Mouse (Mus musculus): ENCODE results near the gene Cct6b. TPM values are rescaled to one million over a fixed set of nuclear protein-coding genes. Genes with fewer than 3 reads are reported as not detected.
A peak's percentile ranks its signal among the peaks of the same experiment; 100 is the strongest.
"Not testable (repeated sequence)": the region's sequence is repeated elsewhere in the genome, so short reads cannot be mapped to it uniquely, and the experiment has no call there.

Cct6b gene
- polyA plus RNA-seq, 1 experiment from 2014 or later, result 0.30 TPM

- H3K9ac ChIP-seq (replicated peaks; ENCODE audit: low read depth, low read length), result no peak overlapping the region
- H3K4me2 ChIP-seq (ENCODE audit: low read length), result no peak overlapping the region
- no peaks in the 10 kb centered on the region for H3K36me3 ChIP-seq (ENCODE audit: control insufficient read depth, insufficient read depth)
- no peaks in the 10 kb centered on the region for H3K4me1 ChIP-seq (replicated peaks; ENCODE audit: control insufficient read depth, insufficient read depth, low read length)
- H3K9me3 ChIP-seq (ENCODE audit: control insufficient read depth, low read length), result no peaks in the 10 kb centered on the region
- no peak overlapping the region for H3K4me3 ChIP-seq (replicated peaks; ENCODE audit: low read length)
- 83% methylated on average over 12 of the region's 12 CpGs for WGBS
- no peaks in the 10 kb centered on the region for H3K27me3 ChIP-seq (replicated peaks; ENCODE audit: control insufficient read depth, insufficient read depth, low read length)
- ATAC-seq, result no peak
- no peak overlapping the region for H3K27ac ChIP-seq (ENCODE audit: low read length)
Observed at GRCm38 (mm10) chr11:82719294-82719693, 44.8 kb downstream of the Cct6b start.

- H3K27me3 ChIP-seq (replicated peaks; ENCODE audit: control insufficient read depth, insufficient read depth, low read length), result no peaks in the 10 kb centered on the region
- peak; percentile 57; the same call in 1 of the 2 replicates for ATAC-seq
- no peak overlapping the region for H3K27ac ChIP-seq (ENCODE audit: low read length)
- no peak overlapping the region for H3K4me3 ChIP-seq (replicated peaks; ENCODE audit: low read length)
- H3K4me1 ChIP-seq (replicated peaks; ENCODE audit: control insufficient read depth, insufficient read depth, low read length), result peaks cover 6% of the 10 kb centered on the region
- no peak overlapping the region for H3K9ac ChIP-seq (replicated peaks; ENCODE audit: low read depth, low read length)
- no peaks in the 10 kb centered on the region for H3K9me3 ChIP-seq (ENCODE audit: control insufficient read depth, low read length)
- no peaks in the 10 kb centered on the region for H3K36me3 ChIP-seq (ENCODE audit: control insufficient read depth, insufficient read depth)
- H3K4me2 ChIP-seq (ENCODE audit: low read length), result no peak overlapping the region
- 78% methylated on average over 3 of the region's 3 CpGs for WGBS
Observed at GRCm38 (mm10) chr11:82712681-82713080, 51.4 kb downstream of the Cct6b start.

- Histone ChIP-seq H3K27ac (ENCODE audit: low read length) (no peak overlapping the region), H3K4me3 (replicated peaks; ENCODE audit: low read length) (no peak overlapping the region), H3K36me3 (ENCODE audit: control insufficient read depth, insufficient read depth) (no peaks in the 10 kb centered on the region), H3K4me2 (ENCODE audit: low read length) (no peak overlapping the region), H3K9ac (replicated peaks; ENCODE audit: low read depth, low read length) (no peak overlapping the region), H3K4me1 (replicated peaks; ENCODE audit: control insufficient read depth, insufficient read depth, low read length) (peaks cover 6% of the 10 kb centered on the region), H3K27me3 (replicated peaks; ENCODE audit: control insufficient read depth, insufficient read depth, low read length) (no peaks in the 10 kb centered on the region), H3K9me3 (ENCODE audit: control insufficient read depth, low read length) (no peaks in the 10 kb centered on the region)
- 71% methylated on average over 4 of the region's 4 CpGs for WGBS
- no peak for ATAC-seq
Observed at GRCm38 (mm10) chr11:82708934-82709333, 55.2 kb downstream of the Cct6b start.

GRCm38 (mm10) chr11:82705082-82705481 lies 59.0 kb downstream of the Cct6b start:
- Histone ChIP-seq H3K4me1 (replicated peaks; ENCODE audit: control insufficient read depth, insufficient read depth, low read length) (no peaks in the 10 kb centered on the region; the same call in 1 of the 2 replicates), H3K9ac (replicated peaks; ENCODE audit: low read depth, low read length) (no peak overlapping the region), H3K9me3 (ENCODE audit: control insufficient read depth, low read length) (no peaks in the 10 kb centered on the region), H3K36me3 (ENCODE audit: control insufficient read depth, insufficient read depth) (no peaks in the 10 kb centered on the region), H3K27me3 (replicated peaks; ENCODE audit: control insufficient read depth, insufficient read depth, low read length) (no peaks in the 10 kb centered on the region), H3K4me3 (replicated peaks; ENCODE audit: low read length) (no peak overlapping the region), H3K27ac (ENCODE audit: low read length) (no peak overlapping the region), H3K4me2 (ENCODE audit: low read length) (no peak overlapping the region)
- WGBS, result 67% methylated on average over 6 of the region's 6 CpGs
- no peak for ATAC-seq

- no peaks in the 10 kb centered on the region for H3K36me3 ChIP-seq (ENCODE audit: control insufficient read depth, insufficient read depth)
- no peaks in the 10 kb centered on the region; the same call in 1 of the 2 replicates for H3K4me1 ChIP-seq (replicated peaks; ENCODE audit: control insufficient read depth, insufficient read depth, low read length)
- no peaks in the 10 kb centered on the region for H3K27me3 ChIP-seq (replicated peaks; ENCODE audit: control insufficient read depth, insufficient read depth, low read length)
- WGBS, result 79% methylated on average over 11 of the region's 11 CpGs
- H3K4me3 ChIP-seq (replicated peaks; ENCODE audit: low read length), result no peak overlapping the region
- no peak overlapping the region for H3K9ac ChIP-seq (replicated peaks; ENCODE audit: low read depth, low read length)
- no peak overlapping the region for H3K4me2 ChIP-seq (ENCODE audit: low read length)
- H3K9me3 ChIP-seq (ENCODE audit: control insufficient read depth, low read length), result no peaks in the 10 kb centered on the region
- no peak for ATAC-seq
- H3K27ac ChIP-seq (ENCODE audit: low read length), result no peak overlapping the region
Observed at GRCm38 (mm10) chr11:82699865-82700410, 64.2 kb downstream of the Cct6b start.

DNA sequence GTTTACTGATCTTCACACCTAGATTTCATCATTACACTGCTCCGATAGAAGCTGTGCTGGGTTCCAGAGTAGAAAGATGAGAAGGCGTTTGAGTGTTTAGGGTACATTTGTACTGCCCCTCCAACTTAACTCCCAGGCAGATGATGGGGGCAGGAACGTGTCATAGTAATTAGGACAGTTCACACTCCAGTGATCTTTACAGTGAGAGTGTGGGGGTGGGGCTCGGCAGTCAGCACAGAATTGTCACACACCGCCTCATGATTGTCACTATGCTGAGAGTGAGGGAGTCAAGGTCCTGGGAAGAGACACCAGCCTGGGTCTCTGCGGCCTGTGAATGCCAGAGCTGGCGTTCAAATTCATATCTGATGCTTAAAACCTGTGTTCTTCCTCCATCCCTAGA lies 68.2 kb downstream of the Cct6b start:
- 58% methylated on average over 7 of the region's 7 CpGs for WGBS
- H3K4me1 ChIP-seq (replicated peaks; ENCODE audit: control insufficient read depth, insufficient read depth, low read length), result peaks cover 6% of the 10 kb centered on the region
- no peak overlapping the region for H3K9ac ChIP-seq (replicated peaks; ENCODE audit: low read depth, low read length)
- no peak overlapping the region for H3K27ac ChIP-seq (ENCODE audit: low read length)
- H3K4me2 ChIP-seq (ENCODE audit: low read length), result no peak overlapping the region
- H3K36me3 ChIP-seq (ENCODE audit: control insufficient read depth, insufficient read depth), result no peaks in the 10 kb centered on the region
- H3K4me3 ChIP-seq (replicated peaks; ENCODE audit: low read length), result no peak overlapping the region
- no peaks in the 10 kb centered on the region for H3K9me3 ChIP-seq (ENCODE audit: control insufficient read depth, low read length)
- no peaks in the 10 kb centered on the region for H3K27me3 ChIP-seq (replicated peaks; ENCODE audit: control insufficient read depth, insufficient read depth, low read length)
- ATAC-seq, result no peak

- H3K27ac ChIP-seq (ENCODE audit: low read length); H3K9me3 ChIP-seq (ENCODE audit: control insufficient read depth, low read length); H3K27me3 ChIP-seq (replicated peaks; ENCODE audit: control insufficient read depth, insufficient read depth, low read length); H3K9ac ChIP-seq (replicated peaks; ENCODE audit: low read depth, low read length); H3K4me2 ChIP-seq (ENCODE audit: low read length); ATAC-seq; H3K4me3 ChIP-seq (replicated peaks; ENCODE audit: low read length); H3K4me1 ChIP-seq (replicated peaks; ENCODE audit: control insufficient read depth, insufficient read depth, low read length); H3K36me3 ChIP-seq (ENCODE audit: control insufficient read depth, insufficient read depth): not testable (repeated sequence)
Observed at GRCm38 (mm10) chr11:82694947-82695346, 69.2 kb downstream of the Cct6b start.

- Histone ChIP-seq H3K9ac (replicated peaks; ENCODE audit: low read depth, low read length) (no peak overlapping the region), H3K27me3 (replicated peaks; ENCODE audit: control insufficient read depth, insufficient read depth, low read length) (no peaks in the 10 kb centered on the region), H3K36me3 (ENCODE audit: control insufficient read depth, insufficient read depth) (no peaks in the 10 kb centered on the region), H3K27ac (ENCODE audit: low read length) (no peak overlapping the region), H3K4me2 (ENCODE audit: low read length) (no peak overlapping the region), H3K4me3 (replicated peaks; ENCODE audit: low read length) (no peak overlapping the region), H3K9me3 (ENCODE audit: control insufficient read depth, low read length) (no peaks in the 10 kb centered on the region), H3K4me1 (replicated peaks; ENCODE audit: control insufficient read depth, insufficient read depth, low read length) (peaks cover 10% of the 10 kb centered on the region)
- ATAC-seq, result no peak
- WGBS, result 72% methylated on average over 6 of the region's 6 CpGs
Observed at GRCm38 (mm10) chr11:82692668-82693067, 71.5 kb downstream of the Cct6b start.

- peaks cover 10% of the 10 kb centered on the region for H3K4me1 ChIP-seq (replicated peaks; ENCODE audit: control insufficient read depth, insufficient read depth, low read length)
- no peak overlapping the region for H3K27ac ChIP-seq (ENCODE audit: low read length)
- no peak for ATAC-seq
- H3K36me3 ChIP-seq (ENCODE audit: control insufficient read depth, insufficient read depth), result no peaks in the 10 kb centered on the region
- no peak overlapping the region for H3K4me3 ChIP-seq (replicated peaks; ENCODE audit: low read length)
- H3K27me3 ChIP-seq (replicated peaks; ENCODE audit: control insufficient read depth, insufficient read depth, low read length), result no peaks in the 10 kb centered on the region
- no peak overlapping the region for H3K4me2 ChIP-seq (ENCODE audit: low read length)
- H3K9me3 ChIP-seq (ENCODE audit: control insufficient read depth, low read length), result no peaks in the 10 kb centered on the region
- no peak overlapping the region for H3K9ac ChIP-seq (replicated peaks; ENCODE audit: low read depth, low read length)
- 56% methylated on average over 5 of the region's 5 CpGs for WGBS
Observed at GRCm38 (mm10) chr11:82690476-82690875, 73.6 kb downstream of the Cct6b start.

GRCm38 (mm10) chr11:82687668-82688067 lies 76.5 kb downstream of the Cct6b start:
- no peak overlapping the region for H3K4me2 ChIP-seq (ENCODE audit: low read length)
- ATAC-seq, result no peak

More at GRCm38 (mm10) chr11:82687668-82688067, 76.5 kb downstream of the Cct6b start:
- Histone ChIP-seq H3K27ac (ENCODE audit: low read length) (no peak overlapping the region), H3K9ac (replicated peaks; ENCODE audit: low read depth, low read length) (no peak overlapping the region), H3K4me1 (replicated peaks; ENCODE audit: control insufficient read depth, insufficient read depth, low read length) (peaks cover 24% of the 10 kb centered on the region), H3K36me3 (ENCODE audit: control insufficient read depth, insufficient read depth) (no peaks in the 10 kb centered on the region), H3K9me3 (ENCODE audit: control insufficient read depth, low read length) (no peaks in the 10 kb centered on the region), H3K4me3 (replicated peaks; ENCODE audit: low read length) (no peak overlapping the region), H3K27me3 (replicated peaks; ENCODE audit: control insufficient read depth, insufficient read depth, low read length) (no peaks in the 10 kb centered on the region)
